Mouse (Mus musculus): ENCODE results near the gene Lingo3.

GRCm38 (mm10) chr10:80835617-80836016, 8.2 kb downstream of the Lingo3 start:
- TF ChIP-seq CTCF (IDR thresholded peaks at IDR 0.05; ENCODE audit: insufficient read depth, low read length): no peak
- no peak for TF ChIP-seq POLR2A (IDR thresholded peaks at IDR 0.05; ENCODE audit: borderline replicate concordance, extremely low read depth, low read depth, low read length)
